Mouse (Mus musculus) neural tube, embryonic 13.5 days (tissue): ENCODE measurements at regions not wholly inside any gene's neighbourhood (a gene's known extent, or its start where the extent isn't known, plus 50 kb on each side); places are given as distances from the start of the nearest gene placed in this dataset.

Experiments used
- ATAC-seq: fragments of 200-750 bp; cut with Nextera tagmentation; 2 replicates; pipeline ENCODE4 v1.8.0; 2017; ENCODE audit warnings: low read depth, mild to moderate bottlenecking, moderate TSS enrichment, moderate library complexity
- H3K27ac ChIP-seq: fragments of 300-500 bp; sonication (generic); replicated peaks from 2 replicates; pipeline ENCODE4 v1.5.1; 2015; ENCODE audit warnings: moderate library complexity, mild to moderate bottlenecking, inconsistent platforms
- H3K27me3 ChIP-seq: fragments of 300-500 bp; sonication (generic); 2 replicates; pipeline ENCODE4 v1.6.1; 2015; ENCODE audit warnings: mild to moderate bottlenecking, inconsistent platforms
- H3K36me3 ChIP-seq: fragments of 300-500 bp; sonication (generic); 2 replicates; pipeline ENCODE4 v1.6.1; 2015; ENCODE audit warnings: mild to moderate bottlenecking, inconsistent platforms
- H3K4me1 ChIP-seq: fragments of 300-500 bp; sonication (generic); replicated peaks from 2 replicates; pipeline ENCODE4 v1.6.1; 2015; ENCODE audit warnings: inconsistent platforms
- H3K4me2 ChIP-seq: fragments of 300-500 bp; sonication (generic); 2 replicates; pipeline ENCODE4 v1.6.1; 2015; ENCODE audit warnings: inconsistent platforms, mild to moderate bottlenecking, moderate library complexity
- H3K4me3 ChIP-seq: fragments of 300-500 bp; sonication (generic); 2 replicates; pipeline ENCODE4 v1.5.1; 2015; ENCODE audit warnings: mild to moderate bottlenecking, inconsistent platforms
- H3K9ac ChIP-seq: fragments of 300-500 bp; sonication (generic); 2 replicates; pipeline ENCODE4 v1.6.1; 2015; ENCODE audit warnings: moderate library complexity, mild to moderate bottlenecking, inconsistent platforms
- H3K9me3 ChIP-seq: fragments of 300-500 bp; sonication (generic); 2 replicates; pipeline ENCODE4 v1.6.1; 2016; ENCODE audit warnings: inconsistent platforms
- WGBS: fragments of 180-500 bp; shearing (Covaris S2); methylation state at CpG from one replicate; pipeline ENCODE4 v1.1.7; 2015; 5-methylcytosine and 5-hydroxymethylcytosine counted together

DNA sequence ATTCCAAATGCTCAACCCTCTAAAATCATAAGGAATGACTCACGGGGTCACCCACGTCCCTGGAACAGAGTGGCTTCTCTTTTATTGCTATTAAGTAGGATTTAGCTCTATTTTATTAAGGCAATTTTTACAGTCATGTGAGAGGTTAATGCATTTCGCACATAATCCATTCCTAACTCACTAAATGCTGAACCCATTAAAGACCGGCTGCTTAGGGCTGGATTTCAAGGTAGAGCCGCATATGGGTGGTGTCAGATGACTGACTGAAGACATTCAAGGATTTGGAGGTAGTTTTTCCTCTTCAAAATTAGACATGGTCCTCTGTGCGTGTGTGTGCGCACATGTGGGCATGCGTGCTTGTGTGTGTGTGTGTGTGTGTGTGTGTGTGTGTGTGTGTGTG, 208.4 kb upstream of the 4930535I16Rik start:
- ATAC-seq, result no peak
- Histone ChIP-seq H3K27me3 (no peaks in the 10 kb centered on the region), H3K4me3 (no peak overlapping the region), H3K4me2 (no peak overlapping the region), H3K36me3 (no peaks in the 10 kb centered on the region), H3K4me1 (no peaks in the 10 kb centered on the region), H3K9me3 (no peaks in the 10 kb centered on the region), H3K9ac (no peak overlapping the region), H3K27ac (no peak overlapping the region)
- 85% methylated on average over 8 of the region's 8 CpGs for WGBS

DNA sequence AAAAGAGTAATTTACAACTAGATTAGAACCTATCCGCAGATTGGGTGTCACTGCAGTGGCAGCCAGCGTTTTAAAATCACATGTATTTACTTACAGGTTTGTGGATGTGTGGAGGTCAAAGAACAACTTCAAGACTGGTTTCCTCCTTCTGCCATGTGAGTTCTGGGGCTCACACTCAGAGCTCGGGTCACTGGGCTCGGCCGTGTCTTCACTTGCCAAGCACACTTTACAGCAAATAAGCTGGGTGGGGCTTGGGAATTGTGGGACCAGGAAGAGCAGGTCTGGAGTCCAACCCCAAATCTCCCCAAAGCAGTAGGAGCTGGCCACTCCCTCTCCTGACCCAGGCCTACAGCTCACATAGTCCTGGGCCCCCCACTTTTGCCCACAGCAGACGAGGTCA, 202.5 kb upstream of the 4930535I16Rik start:
- Histone ChIP-seq H3K9ac (no peak overlapping the region), H3K27me3 (no peaks in the 10 kb centered on the region; the same call in 1 of the 2 replicates), H3K4me2 (no peak overlapping the region), H3K4me3 (no peak overlapping the region), H3K27ac (no peak overlapping the region), H3K4me1 (no peaks in the 10 kb centered on the region), H3K9me3 (no peaks in the 10 kb centered on the region), H3K36me3 (no peaks in the 10 kb centered on the region)
- no peak for ATAC-seq
- 71% methylated on average over 6 of the region's 6 CpGs for WGBS

DNA sequence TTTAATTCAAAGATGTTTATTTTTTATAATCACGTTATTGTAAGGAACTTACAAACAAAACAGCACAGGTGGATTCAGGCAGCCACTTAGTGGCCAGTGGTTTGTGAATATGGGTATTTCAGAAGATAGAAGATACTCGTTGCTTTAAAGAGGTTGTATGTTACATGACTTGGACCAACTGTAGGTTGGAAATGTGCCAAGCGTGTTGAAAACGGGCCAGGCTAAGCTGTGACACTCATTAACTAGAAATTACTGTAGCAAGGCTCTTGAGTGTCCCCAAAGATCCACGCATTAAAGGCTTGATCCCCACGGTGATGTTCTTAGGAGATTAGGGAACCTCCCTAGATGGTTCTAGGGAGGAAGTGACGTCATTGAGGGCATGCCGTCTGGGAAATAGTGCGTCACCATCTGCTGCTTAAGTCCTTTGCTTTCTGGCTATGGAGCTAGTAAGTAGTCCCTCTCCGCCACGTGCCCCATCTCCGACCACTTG, 196.1 kb upstream of the 4930535I16Rik start:
- 74% methylated on average over 12 of the region's 12 CpGs for WGBS
- Histone ChIP-seq H3K9me3 (no peaks in the 10 kb centered on the region), H3K4me2 (no peak overlapping the region), H3K27me3 (no peaks in the 10 kb centered on the region; the same call in 1 of the 2 replicates), H3K9ac (no peak overlapping the region), H3K4me3 (no peak overlapping the region), H3K4me1 (no peaks in the 10 kb centered on the region), H3K27ac (no peak overlapping the region), H3K36me3 (no peaks in the 10 kb centered on the region)
- ATAC-seq, result no peak

DNA sequence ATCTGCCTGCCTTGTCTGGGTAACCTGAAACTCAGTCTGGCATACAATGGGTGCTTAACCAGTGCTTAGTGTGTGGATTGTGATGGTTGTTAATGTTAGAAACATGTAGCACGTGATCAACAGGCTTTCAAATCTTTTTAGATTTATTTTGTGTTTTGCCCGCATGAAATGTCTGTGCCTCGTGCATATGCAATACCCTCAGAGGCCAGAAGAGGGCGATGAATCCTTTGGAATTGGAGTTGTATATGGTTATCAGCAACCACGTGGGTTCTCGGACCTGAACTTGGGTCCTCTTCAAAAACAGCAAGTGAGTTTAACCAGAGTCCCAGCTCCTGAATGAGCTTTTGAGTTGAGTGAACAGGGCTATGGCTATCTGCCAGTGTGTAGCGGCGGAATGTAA, 192.9 kb upstream of the 4930535I16Rik start:
- no peaks in the 10 kb centered on the region for H3K9me3 ChIP-seq
- no peak overlapping the region for H3K9ac ChIP-seq
- no peak overlapping the region for H3K27ac ChIP-seq
- no peaks in the 10 kb centered on the region for H3K4me1 ChIP-seq
- no peaks in the 10 kb centered on the region for H3K27me3 ChIP-seq
- no peak overlapping the region for H3K4me2 ChIP-seq
- WGBS, result 68% methylated on average over 8 of the region's 8 CpGs
- no peaks in the 10 kb centered on the region for H3K36me3 ChIP-seq
- H3K4me3 ChIP-seq, result no peak overlapping the region
- no peak for ATAC-seq

DNA sequence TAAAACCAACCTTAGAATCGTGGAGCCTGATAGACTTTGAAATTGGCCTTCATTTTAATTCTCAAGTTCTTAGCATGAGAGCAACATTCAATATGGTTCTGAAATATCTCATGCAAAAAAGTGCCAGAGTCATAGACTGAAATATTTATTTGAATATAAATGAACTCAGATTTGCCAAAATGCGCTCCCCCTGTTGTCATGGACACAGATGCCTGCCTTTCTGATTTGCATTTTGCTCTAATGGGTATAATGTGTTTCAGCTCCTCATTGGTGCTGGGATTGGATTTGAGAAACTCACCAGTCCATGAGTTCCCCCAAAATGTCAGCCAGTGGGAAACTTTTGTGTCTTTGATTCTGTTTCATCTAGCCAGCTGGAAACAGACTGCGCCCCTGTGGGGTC, 191.5 kb upstream of the 4930535I16Rik start:
- H3K36me3 ChIP-seq, result no peaks in the 10 kb centered on the region
- 77% methylated on average over 3 of the region's 3 CpGs for WGBS
- no peak overlapping the region for H3K4me3 ChIP-seq
- no peak overlapping the region for H3K9ac ChIP-seq
- no peaks in the 10 kb centered on the region; the same call in 1 of the 2 replicates for H3K9me3 ChIP-seq
- H3K27me3 ChIP-seq, result no peaks in the 10 kb centered on the region
- no peaks in the 10 kb centered on the region for H3K4me1 ChIP-seq
- no peak overlapping the region for H3K27ac ChIP-seq
- ATAC-seq, result no peak
- no peak overlapping the region for H3K4me2 ChIP-seq

DNA sequence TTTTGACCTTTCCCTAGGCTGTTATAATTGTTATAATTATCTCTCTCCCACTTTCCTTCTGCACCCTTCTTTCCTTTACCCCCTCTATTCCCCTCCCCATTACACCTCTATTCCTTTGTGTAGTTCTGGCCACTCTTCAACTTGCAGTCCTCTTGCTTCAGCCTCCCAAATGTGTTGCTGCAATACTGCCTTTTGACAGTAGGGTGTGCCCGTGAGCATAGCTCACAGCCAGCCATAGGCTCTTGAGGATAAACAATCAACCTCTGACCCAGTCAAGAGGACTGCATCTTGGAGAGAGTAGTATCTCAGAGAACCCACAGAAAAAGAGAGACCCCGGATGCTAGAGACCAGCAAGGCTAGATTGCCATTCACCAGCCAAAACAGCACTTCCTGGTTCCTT, 184.9 kb upstream of the 4930535I16Rik start:
- H3K9me3 ChIP-seq, result no peaks in the 10 kb centered on the region; the same call in 1 of the 2 replicates
- 0 out of 2 replicates have a peak, but pooled peaks cover 4% of the 10 kb centered on the region for H3K4me1 ChIP-seq
- peaks cover 8% of the 10 kb centered on the region; the same call in 1 of the 2 replicates for H3K27me3 ChIP-seq
- H3K4me2 ChIP-seq, result no peak overlapping the region
- no peak overlapping the region for H3K4me3 ChIP-seq
- no peak overlapping the region for H3K27ac ChIP-seq
- no peaks in the 10 kb centered on the region for H3K36me3 ChIP-seq
- H3K9ac ChIP-seq, result no peak overlapping the region
- 40% methylated on average over 2 of the region's 2 CpGs for WGBS
- ATAC-seq, result no peak

DNA sequence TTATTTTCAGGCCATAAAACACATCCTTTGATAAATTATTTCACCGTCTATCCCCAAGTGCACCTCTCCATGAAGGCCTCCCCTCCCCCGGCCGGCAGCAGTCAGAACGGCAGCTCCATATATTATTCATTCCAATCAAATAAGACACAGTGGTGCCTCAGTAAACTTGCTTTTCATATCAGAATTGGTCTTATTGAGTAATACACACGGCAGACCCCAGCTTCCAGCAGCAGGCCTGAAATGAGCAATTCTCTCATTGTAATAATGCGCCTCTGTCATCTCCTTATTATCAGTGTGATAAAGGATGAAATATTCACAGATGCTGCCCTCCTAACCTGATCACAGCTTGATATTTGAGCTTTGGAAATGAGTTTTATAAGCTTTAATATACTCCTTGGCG, 169.0 kb upstream of the 4930535I16Rik start:
- no peak overlapping the region for H3K4me2 ChIP-seq
- H3K27me3 ChIP-seq, result no peaks in the 10 kb centered on the region
- H3K9me3 ChIP-seq, result no peaks in the 10 kb centered on the region
- no peak overlapping the region for H3K9ac ChIP-seq
- no peaks in the 10 kb centered on the region for H3K36me3 ChIP-seq
- WGBS, result 57% methylated on average over 7 of the region's 7 CpGs
- no peak overlapping the region for H3K27ac ChIP-seq
- no peak overlapping the region for H3K4me3 ChIP-seq
- peaks cover 9% of the 10 kb centered on the region for H3K4me1 ChIP-seq
- ATAC-seq, result no peak

DNA sequence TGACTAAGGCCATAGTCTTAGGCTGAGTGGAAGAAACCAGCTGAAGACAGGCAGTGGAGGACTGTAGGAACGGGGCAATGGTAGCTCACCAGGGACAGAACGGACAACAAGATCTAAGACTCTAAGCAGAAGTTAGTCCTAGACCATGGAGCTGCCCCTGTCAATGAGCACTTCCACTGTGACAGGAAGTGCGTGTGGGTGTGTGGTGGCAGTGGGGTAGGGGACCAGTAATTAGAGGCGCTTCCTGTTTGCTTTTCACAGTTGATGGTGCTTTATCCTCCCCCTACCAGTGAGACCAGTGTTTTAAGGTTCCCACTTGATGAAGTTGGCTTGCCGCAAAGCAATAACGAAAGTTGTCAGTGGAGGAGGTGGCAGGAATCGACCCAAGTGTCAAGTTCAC, 168.4 kb upstream of the 4930535I16Rik start:
- Histone ChIP-seq H3K27ac (no peak overlapping the region), H3K27me3 (no peaks in the 10 kb centered on the region), H3K9ac (no peak overlapping the region), H3K4me2 (no peak overlapping the region), H3K4me3 (no peak overlapping the region), H3K9me3 (no peaks in the 10 kb centered on the region), H3K4me1 (peaks cover 9% of the 10 kb centered on the region), H3K36me3 (no peaks in the 10 kb centered on the region)
- no peak for ATAC-seq
- WGBS, result 85% methylated on average over 7 of the region's 7 CpGs

DNA sequence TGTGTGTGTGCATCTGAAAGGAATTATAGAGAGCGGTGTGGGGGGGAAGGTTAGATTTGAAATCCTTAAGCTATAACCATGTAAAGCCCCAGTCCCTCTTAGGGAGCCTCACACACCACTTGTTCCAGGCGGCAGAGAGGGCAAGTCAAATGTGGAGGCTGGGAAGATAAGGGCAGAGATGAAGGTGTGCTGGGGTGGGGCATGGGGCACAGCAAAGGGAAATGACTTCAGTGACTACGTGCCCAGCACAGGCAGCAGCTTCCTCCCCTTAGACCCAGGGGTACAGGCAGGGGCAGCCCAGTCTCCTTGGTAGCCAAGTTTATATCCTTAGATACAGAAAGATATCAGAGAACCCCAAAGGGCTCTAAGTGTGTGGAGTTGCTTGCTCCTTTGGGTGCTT, 161.8 kb upstream of the 4930535I16Rik start:
- no peak overlapping the region for H3K4me2 ChIP-seq
- no peaks in the 10 kb centered on the region for H3K36me3 ChIP-seq
- no peak for ATAC-seq
- WGBS, result 83% methylated on average over 3 of the region's 3 CpGs
- H3K9ac ChIP-seq, result no peak overlapping the region
- no peak overlapping the region for H3K4me3 ChIP-seq
- no peak overlapping the region for H3K27ac ChIP-seq
- no peaks in the 10 kb centered on the region; the same call in 1 of the 2 replicates for H3K4me1 ChIP-seq
- 0 out of 2 replicates have a peak, but pooled peaks cover 3% of the 10 kb centered on the region for H3K27me3 ChIP-seq
- H3K9me3 ChIP-seq, result no peaks in the 10 kb centered on the region

DNA sequence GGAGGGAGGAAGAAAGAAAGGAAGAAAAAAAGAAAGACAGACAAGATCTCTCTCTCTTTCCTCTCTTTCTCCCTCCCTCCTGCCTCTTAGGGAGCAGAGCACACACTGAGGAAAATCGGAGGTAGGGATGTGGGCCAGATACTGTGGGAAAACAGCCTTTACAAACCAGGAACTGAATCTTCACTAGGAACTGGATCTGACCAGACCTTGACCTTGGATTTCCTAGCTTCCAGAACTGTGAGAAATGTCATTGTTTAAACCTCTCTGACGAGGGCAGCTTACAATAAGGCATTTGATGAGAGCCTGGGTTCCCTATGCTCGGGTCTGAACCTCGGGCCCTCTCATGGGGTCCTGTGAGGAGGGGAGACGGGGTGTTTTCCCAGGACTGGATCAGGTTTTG, 157.7 kb upstream of the 4930535I16Rik start:
- H3K4me3 ChIP-seq, result no peak overlapping the region
- H3K27me3 ChIP-seq, result 0 out of 2 replicates have a peak, but pooled peaks cover 3% of the 10 kb centered on the region
- H3K27ac ChIP-seq, result no peak overlapping the region
- no peak overlapping the region for H3K9ac ChIP-seq
- no peak for ATAC-seq
- no peaks in the 10 kb centered on the region for H3K36me3 ChIP-seq
- WGBS, result 58% methylated on average over 5 of the region's 5 CpGs
- H3K9me3 ChIP-seq, result no peaks in the 10 kb centered on the region
- no peaks in the 10 kb centered on the region; the same call in 1 of the 2 replicates for H3K4me1 ChIP-seq
- H3K4me2 ChIP-seq, result no peak overlapping the region

DNA sequence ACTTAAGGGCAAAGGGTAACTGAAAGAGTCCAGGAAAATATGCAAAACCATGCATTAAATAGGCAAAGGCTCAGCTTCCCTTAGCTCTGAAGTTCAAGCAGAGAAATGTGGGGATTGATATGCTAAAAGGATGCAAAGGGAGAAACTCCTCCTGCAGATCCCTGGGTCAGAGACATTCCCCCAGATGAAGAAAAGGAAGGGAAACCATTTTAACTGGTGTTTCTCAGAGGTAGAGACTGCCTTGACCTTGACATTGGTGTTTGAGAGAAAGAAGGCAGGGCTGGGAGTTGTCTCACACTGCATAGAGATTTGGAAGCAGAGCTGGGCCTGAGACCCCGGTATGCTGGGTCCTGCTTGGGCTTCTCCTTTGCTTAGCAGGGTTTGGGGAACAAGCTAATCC, 155.8 kb upstream of the 4930535I16Rik start:
- Histone ChIP-seq H3K4me3 (no peak overlapping the region), H3K4me2 (no peak overlapping the region), H3K27ac (no peak overlapping the region), H3K4me1 (no peaks in the 10 kb centered on the region; the same call in 1 of the 2 replicates), H3K9me3 (no peaks in the 10 kb centered on the region), H3K27me3 (no peaks in the 10 kb centered on the region), H3K36me3 (no peaks in the 10 kb centered on the region), H3K9ac (no peak overlapping the region)
- WGBS, result 81% methylated on average over 1 of the region's 1 CpGs
- ATAC-seq, result no peak

DNA sequence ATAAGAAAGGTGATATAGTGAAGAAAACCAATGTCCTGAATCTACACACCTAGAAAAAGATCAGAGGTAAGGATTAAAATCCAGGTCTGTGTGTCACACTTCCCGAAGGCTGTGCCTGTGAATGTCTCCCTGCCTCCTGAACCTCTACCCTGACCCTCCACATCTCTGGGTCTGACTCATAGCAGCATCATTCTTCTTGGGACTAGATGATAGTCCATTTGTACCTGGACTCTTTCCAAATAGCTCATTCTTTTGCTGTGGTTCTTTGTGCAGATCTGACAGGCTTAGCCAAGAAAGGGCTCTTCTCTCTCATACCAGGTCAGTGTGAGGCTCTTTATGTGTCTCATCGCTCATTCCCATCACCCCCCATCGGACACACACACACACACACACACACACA, 146.8 kb upstream of the 4930535I16Rik start:
- WGBS, result 80% methylated on average over 3 of the region's 3 CpGs
- no peak overlapping the region for H3K27ac ChIP-seq
- H3K9me3 ChIP-seq, result no peaks in the 10 kb centered on the region
- H3K4me2 ChIP-seq, result no peak overlapping the region
- ATAC-seq, result no peak
- no peak overlapping the region for H3K4me3 ChIP-seq
- no peak overlapping the region for H3K9ac ChIP-seq
- no peaks in the 10 kb centered on the region for H3K36me3 ChIP-seq
- no peaks in the 10 kb centered on the region for H3K27me3 ChIP-seq
- H3K4me1 ChIP-seq, result no peaks in the 10 kb centered on the region
